Mouse (Mus musculus) liver, embryonic 12.5 days (tissue): ENCODE data around the gene Cfap65. TPM values are rescaled to one million over a fixed set of nuclear protein-coding genes. Genes with fewer than 3 reads are reported as not detected.
A peak's percentile ranks its signal among the peaks of the same experiment; 100 is the strongest.

Experiments used
- ATAC-seq: fragments of 200-750 bp; cut with Nextera tagmentation; 2 replicates; pipeline ENCODE4 v1.8.0; 2017; ENCODE audit warnings: moderate number of reproducible peaks, mild to moderate bottlenecking, moderate library complexity
- H3K27ac ChIP-seq: fragments of 300-500 bp; sonication (generic); 2 replicates; pipeline ENCODE4 v1.5.1; 2016; ENCODE audit warnings: mild to moderate bottlenecking
- H3K27me3 ChIP-seq: fragments of 300-500 bp; sonication (generic); replicated peaks from 2 replicates; pipeline ENCODE4 v1.6.1; 2016; ENCODE audit warnings: mild to moderate bottlenecking, moderate library complexity
- H3K36me3 ChIP-seq: fragments of 300-500 bp; sonication (generic); 2 replicates; pipeline ENCODE4 v1.6.1; 2016; ENCODE audit warnings: mild to moderate bottlenecking, moderate library complexity
- H3K4me1 ChIP-seq: fragments of 300-500 bp; sonication (generic); 2 replicates; pipeline ENCODE4 v1.6.1; 2016
- H3K4me2 ChIP-seq: fragments of 300-500 bp; sonication (generic); 2 replicates; pipeline ENCODE4 v1.6.1; 2016; ENCODE audit warnings: mild to moderate bottlenecking, moderate library complexity
- H3K4me3 ChIP-seq: fragments of 300-500 bp; sonication (generic); 2 replicates; pipeline ENCODE4 v1.5.1; 2016; ENCODE audit warnings: mild to moderate bottlenecking, moderate library complexity
- H3K9ac ChIP-seq: fragments of 300-500 bp; sonication (generic); 2 replicates; pipeline ENCODE4 v1.6.1; 2016; ENCODE audit warnings: mild to moderate bottlenecking, moderate library complexity
- H3K9me3 ChIP-seq: fragments of 300-500 bp; sonication (generic); replicated peaks from 2 replicates; pipeline ENCODE4 v1.6.1; 2016; ENCODE audit warnings: mild to moderate bottlenecking, moderate library complexity
- WGBS: fragments of 180-500 bp; shearing (Covaris S2); methylation state at CpG from one replicate; pipeline ENCODE4 v1.1.7; 2016; ENCODE audit not compliant: insufficient replicate concordance; 5-methylcytosine and 5-hydroxymethylcytosine counted together
- polyA plus RNA-seq: library from polyadenylated mRNA; unstranded; fragments of >200 nt; fragmentation: Nextera tagmentation; extraction: Ambion mirVana; gene quantifications from 2 replicates; pipeline ENCODE4 v1.2.1, GENCODE M21; 2016

Cfap65 gene
- polyA plus RNA-seq, 1 experiment from 2014 or later, result not detected

GRCm38 (mm10) chr1:74927621-74928296, 7.6 kb downstream of the Cfap65 start:
- ATAC-seq, result no peak
- no peaks in the 10 kb centered on the region for H3K36me3 ChIP-seq
- H3K27ac ChIP-seq, result no peak overlapping the region
- peaks cover 50% of the 10 kb centered on the region for H3K27me3 ChIP-seq
- H3K9ac ChIP-seq, result no peak overlapping the region
- H3K9me3 ChIP-seq, result no peaks in the 10 kb centered on the region
- H3K4me2 ChIP-seq, result no peak overlapping the region
- no peaks in the 10 kb centered on the region for H3K4me1 ChIP-seq
- WGBS, result 71% methylated on average over 9 of the region's 9 CpGs
- H3K4me3 ChIP-seq, result no peak overlapping the region

GRCm38 (mm10) chr1:74926721-74927120, 8.7 kb downstream of the Cfap65 start:
- Histone ChIP-seq H3K36me3 (no peaks in the 10 kb centered on the region), H3K4me3 (no peak overlapping the region), H3K9ac (no peak overlapping the region), H3K9me3 (no peaks in the 10 kb centered on the region), H3K27ac (no peak overlapping the region), H3K27me3 (peaks cover 47% of the 10 kb centered on the region), H3K4me2 (no peak overlapping the region), H3K4me1 (no peaks in the 10 kb centered on the region)
- 34% methylated on average over 6 of the region's 6 CpGs for WGBS
- no peak for ATAC-seq

- peaks cover 40% of the 10 kb centered on the region for H3K27me3 ChIP-seq
- no peaks in the 10 kb centered on the region for H3K9me3 ChIP-seq
- WGBS, result 59% methylated on average over 4 of the region's 4 CpGs
- no peaks in the 10 kb centered on the region for H3K4me1 ChIP-seq
- H3K27ac ChIP-seq, result no peak overlapping the region
- H3K4me3 ChIP-seq, result no peak overlapping the region
- H3K4me2 ChIP-seq, result no peak overlapping the region
- no peaks in the 10 kb centered on the region for H3K36me3 ChIP-seq
- ATAC-seq, result no peak
- no peak overlapping the region for H3K9ac ChIP-seq
These were observed 10.9 kb downstream of the Cfap65 start for GRCm38 (mm10) chr1:74924464-74924863.

- H3K4me3 ChIP-seq, result no peak overlapping the region
- peaks cover 27% of the 10 kb centered on the region for H3K27me3 ChIP-seq
- H3K36me3 ChIP-seq, result no peaks in the 10 kb centered on the region
- no peaks in the 10 kb centered on the region for H3K9me3 ChIP-seq
- no peaks in the 10 kb centered on the region for H3K4me1 ChIP-seq
- H3K4me2 ChIP-seq, result no peak overlapping the region
- no peak for ATAC-seq
- H3K9ac ChIP-seq, result no peak overlapping the region
- H3K27ac ChIP-seq, result no peak overlapping the region
- 31% methylated on average over 13 of the region's 13 CpGs for WGBS
These were observed 19.7 kb downstream of the Cfap65 start for GRCm38 (mm10) chr1:74915706-74916105.

- Histone ChIP-seq H3K4me2 (no peak overlapping the region), H3K27ac (no peak overlapping the region), H3K4me3 (no peak overlapping the region), H3K27me3 (peaks cover 92% of the 10 kb centered on the region), H3K36me3 (no peaks in the 10 kb centered on the region), H3K9me3 (no peaks in the 10 kb centered on the region), H3K9ac (no peak overlapping the region), H3K4me1 (0 out of 2 replicates have a peak, but pooled peaks cover 11% of the 10 kb centered on the region)
- 17% methylated on average over 6 of the region's 6 CpGs for WGBS
- no peak for ATAC-seq
These were observed 33.2 kb downstream of the Cfap65 start for GRCm38 (mm10) chr1:74902191-74902590.

- 0 out of 2 replicates have a peak, but pooled peaks cover 11% of the 10 kb centered on the region for H3K4me1 ChIP-seq
- no peak overlapping the region for H3K27ac ChIP-seq
- no peaks in the 10 kb centered on the region for H3K9me3 ChIP-seq
- H3K4me2 ChIP-seq, result no peak overlapping the region
- no peak overlapping the region for H3K9ac ChIP-seq
- peaks cover 95% of the 10 kb centered on the region for H3K27me3 ChIP-seq
- no peak overlapping the region for H3K4me3 ChIP-seq
- no peaks in the 10 kb centered on the region for H3K36me3 ChIP-seq
- WGBS, result 2% methylated on average over 3 of the region's 3 CpGs
- ATAC-seq, result no peak
These were observed 33.7 kb downstream of the Cfap65 start for GRCm38 (mm10) chr1:74901686-74902085.

GRCm38 (mm10) chr1:74900341-74901285, 34.8 kb downstream of the Cfap65 start:
- 2% methylated on average over 50 of the region's 66 CpGs for WGBS
- peaks cover 97% of the 10 kb centered on the region for H3K27me3 ChIP-seq
- H3K9me3 ChIP-seq, result no peaks in the 10 kb centered on the region
- peak overlapping the region; percentile 54 for H3K4me2 ChIP-seq
- H3K4me1 ChIP-seq, result 0 out of 2 replicates have a peak, but pooled peaks cover 11% of the 10 kb centered on the region
- peak; percentile 67 for ATAC-seq
- no peak overlapping the region for H3K9ac ChIP-seq
- no peaks in the 10 kb centered on the region for H3K36me3 ChIP-seq
- H3K27ac ChIP-seq, result no peak overlapping the region
- H3K4me3 ChIP-seq, result peak overlapping the region; percentile 27

GRCm38 (mm10) chr1:74898656-74899431, 36.6 kb downstream of the Cfap65 start:
- H3K36me3 ChIP-seq, result no peaks in the 10 kb centered on the region
- peaks cover 100% of the 10 kb centered on the region for H3K27me3 ChIP-seq
- H3K27ac ChIP-seq, result no peak overlapping the region
- no peak overlapping the region for H3K4me2 ChIP-seq
- H3K4me3 ChIP-seq, result no peak overlapping the region
- no peaks in the 10 kb centered on the region for H3K9me3 ChIP-seq
- 4% methylated on average over 6 of the region's 10 CpGs for WGBS
- no peak for ATAC-seq
- no peak overlapping the region for H3K9ac ChIP-seq
- 0 out of 2 replicates have a peak, but pooled peaks cover 11% of the 10 kb centered on the region for H3K4me1 ChIP-seq

GRCm38 (mm10) chr1:74897976-74898375, 37.4 kb downstream of the Cfap65 start:
- H3K4me2 ChIP-seq, result no peak overlapping the region
- no peak overlapping the region for H3K27ac ChIP-seq
- H3K9me3 ChIP-seq, result no peaks in the 10 kb centered on the region
- no peak overlapping the region for H3K9ac ChIP-seq
- 0 out of 2 replicates have a peak, but pooled peaks cover 11% of the 10 kb centered on the region for H3K4me1 ChIP-seq
- H3K27me3 ChIP-seq, result peaks cover 100% of the 10 kb centered on the region
- no peaks in the 10 kb centered on the region for H3K36me3 ChIP-seq
- H3K4me3 ChIP-seq, result no peak overlapping the region
- ATAC-seq, result no peak
- 7% methylated on average over 7 of the region's 7 CpGs for WGBS

GRCm38 (mm10) chr1:74894966-74895365, 40.4 kb downstream of the Cfap65 start:
- H3K36me3 ChIP-seq, result no peaks in the 10 kb centered on the region
- 0 out of 2 replicates have a peak, but pooled peaks cover 11% of the 10 kb centered on the region for H3K4me1 ChIP-seq
- no peaks in the 10 kb centered on the region for H3K9me3 ChIP-seq
- H3K4me3 ChIP-seq, result no peak overlapping the region
- WGBS, result 17% methylated on average over 4 of the region's 4 CpGs
- no peak for ATAC-seq
- H3K9ac ChIP-seq, result no peak overlapping the region
- no peak overlapping the region for H3K27ac ChIP-seq
- H3K4me2 ChIP-seq, result no peak overlapping the region
- peaks cover 100% of the 10 kb centered on the region for H3K27me3 ChIP-seq

- no peaks in the 10 kb centered on the region for H3K9me3 ChIP-seq
- H3K9ac ChIP-seq, result no peak within 1 kb of the TSS
- no peak within 1 kb of the TSS for H3K4me2 ChIP-seq
- H3K27me3 ChIP-seq, result peaks cover 98% of the 10 kb centered on the region
- H3K27ac ChIP-seq, result no peak within 1 kb of the TSS
- WGBS, result 9% methylated on average over 25 of the region's 25 CpGs
- ATAC-seq, result no peak
- H3K4me1 ChIP-seq, result 0 out of 2 replicates have a peak, but pooled peaks cover 2% of the 10 kb centered on the region
- no peaks in the 10 kb centered on the region for H3K36me3 ChIP-seq
- H3K4me3 ChIP-seq, result no peak within 1 kb of the TSS
These were observed 42.1 kb downstream of the Cfap65 start, which contains the start of gene Cryba2 for GRCm38 (mm10) chr1:74893134-74893855. TSS of gene Cryba2 (minus strand) at chr1:74893143.
